Mouse (Mus musculus): Measurements from ENCODE around the gene Coq4. TPM values are rescaled to one million over a fixed set of nuclear protein-coding genes. Genes with fewer than 3 reads are reported as not detected.

Coq4 gene
- total and polyA plus RNA-seq, 2 experiments from 2014 or later: 16.3 to 23.5 TPM

GRCm38 (mm10) chr2:29831106-29831505 lies 43.8 kb downstream of the Coq4 start:
- Histone ChIP-seq H3K4me1 (ENCODE audit: control insufficient read depth, insufficient read depth) (peaks cover 14% of the 10 kb centered on the region), H3K9ac (replicated peaks; ENCODE audit: low read depth, low read length) (no peak overlapping the region), H3K4me3 (ENCODE audit: low read depth, low read length) (no peak overlapping the region), H3K4me2 (ENCODE audit: low read depth, low read length) (no peak overlapping the region), H3K27me3 (ENCODE audit: control insufficient read depth, insufficient read depth, low read length) (no peaks in the 10 kb centered on the region), H3K27ac (ENCODE audit: low read depth) (no peak overlapping the region), H3K9me3 (replicated peaks; ENCODE audit: control insufficient read depth, low read length) (no peaks in the 10 kb centered on the region), H3K36me3 (replicated peaks; ENCODE audit: control insufficient read depth, insufficient read depth, low read length) (peaks cover 30% of the 10 kb centered on the region)
- no peak for ATAC-seq (ENCODE audit: insufficient read depth, low read depth)
- 84% methylated on average over 4 of the region's 4 CpGs for WGBS
- no peak for DNase-seq (ENCODE audit: low spot score)
- TF ChIP-seq CTCF (IDR thresholded peaks at IDR 0.05; ENCODE audit: low read depth) (no peak), EP300 (IDR thresholded peaks at IDR 0.05; ENCODE audit: low read depth) (no peak)

- Histone ChIP-seq H3K27ac (ENCODE audit: low read depth) (no peak overlapping the region), H3K27me3 (ENCODE audit: control insufficient read depth, insufficient read depth, low read length) (no peaks in the 10 kb centered on the region), H3K4me3 (ENCODE audit: low read depth, low read length) (no peak overlapping the region), H3K9me3 (replicated peaks; ENCODE audit: control insufficient read depth, low read length) (no peaks in the 10 kb centered on the region), H3K36me3 (replicated peaks; ENCODE audit: control insufficient read depth, insufficient read depth, low read length) (peaks cover 39% of the 10 kb centered on the region), H3K4me2 (ENCODE audit: low read depth, low read length) (no peak overlapping the region), H3K4me1 (ENCODE audit: control insufficient read depth, insufficient read depth) (no peaks in the 10 kb centered on the region), H3K9ac (replicated peaks; ENCODE audit: low read depth, low read length) (no peak overlapping the region)
- TF ChIP-seq EP300 (IDR thresholded peaks at IDR 0.05; ENCODE audit: low read depth) (no peak), CTCF (IDR thresholded peaks at IDR 0.05; ENCODE audit: low read depth) (no peak)
- DNase-seq (ENCODE audit: low spot score) (no peak), ATAC-seq (ENCODE audit: insufficient read depth, low read depth) (no peak)
- 95% methylated on average over 5 of the region's 5 CpGs for WGBS
Observed at GRCm38 (mm10) chr2:29833796-29834195, 46.5 kb downstream of the Coq4 start.

- H3K36me3 ChIP-seq (replicated peaks; ENCODE audit: control insufficient read depth, insufficient read depth, low read length): peaks cover 49% of the 10 kb centered on the region
- no peaks in the 10 kb centered on the region for H3K27me3 ChIP-seq (ENCODE audit: control insufficient read depth, insufficient read depth, low read length)
- TF ChIP-seq EP300 (IDR thresholded peaks at IDR 0.05; ENCODE audit: low read depth) (no peak), CTCF (IDR thresholded peaks at IDR 0.05; ENCODE audit: low read depth) (no peak)
- H3K27ac ChIP-seq (ENCODE audit: low read depth): no peak overlapping the region
- H3K4me3 ChIP-seq (ENCODE audit: low read depth, low read length): no peak overlapping the region
- H3K4me2 ChIP-seq (ENCODE audit: low read depth, low read length): no peak overlapping the region
- H3K9ac ChIP-seq (replicated peaks; ENCODE audit: low read depth, low read length): no peak overlapping the region
- DNase-seq (ENCODE audit: low spot score) (no peak), ATAC-seq (ENCODE audit: insufficient read depth, low read depth) (no peak)
- H3K4me1 ChIP-seq (ENCODE audit: control insufficient read depth, insufficient read depth): no peaks in the 10 kb centered on the region
- WGBS: 71% methylated on average over 2 of the region's 2 CpGs
- no peaks in the 10 kb centered on the region for H3K9me3 ChIP-seq (replicated peaks; ENCODE audit: control insufficient read depth, low read length)
Observed at GRCm38 (mm10) chr2:29835391-29835899, 48.2 kb downstream of the Coq4 start.

- Histone ChIP-seq H3K9me3 (replicated peaks; ENCODE audit: control insufficient read depth, low read length) (no peaks in the 10 kb centered on the region), H3K36me3 (replicated peaks; ENCODE audit: control insufficient read depth, insufficient read depth, low read length) (peaks cover 61% of the 10 kb centered on the region), H3K27me3 (ENCODE audit: control insufficient read depth, insufficient read depth, low read length) (peaks cover 12% of the 10 kb centered on the region), H3K27ac (ENCODE audit: low read depth) (no peak overlapping the region), H3K9ac (replicated peaks; ENCODE audit: low read depth, low read length) (no peak overlapping the region), H3K4me3 (ENCODE audit: low read depth, low read length) (no peak overlapping the region), H3K4me2 (ENCODE audit: low read depth, low read length) (no peak overlapping the region), H3K4me1 (ENCODE audit: control insufficient read depth, insufficient read depth) (no peaks in the 10 kb centered on the region)
- DNase-seq (ENCODE audit: low spot score) (no peak), ATAC-seq (ENCODE audit: insufficient read depth, low read depth) (no peak)
- TF ChIP-seq EP300 (IDR thresholded peaks at IDR 0.05; ENCODE audit: low read depth): no peak
- TF ChIP-seq CTCF (IDR thresholded peaks at IDR 0.05; ENCODE audit: low read depth): no peak
- 40% methylated on average over 4 of the region's 4 CpGs for WGBS
Observed at GRCm38 (mm10) chr2:29839460-29839859, 52.2 kb downstream of the Coq4 start.

GRCm38 (mm10) chr2:29843231-29844105 lies 56.2 kb downstream of the Coq4 start:
- ATAC-seq (ENCODE audit: insufficient read depth, low read depth): no peak
- no peaks in the 10 kb centered on the region for H3K9me3 ChIP-seq (replicated peaks; ENCODE audit: control insufficient read depth, low read length)
- peaks cover 42% of the 10 kb centered on the region for H3K27me3 ChIP-seq (ENCODE audit: control insufficient read depth, insufficient read depth, low read length)
- H3K36me3 ChIP-seq (replicated peaks; ENCODE audit: control insufficient read depth, insufficient read depth, low read length): peaks cover 41% of the 10 kb centered on the region
- no peak overlapping the region for H3K4me2 ChIP-seq (ENCODE audit: low read depth, low read length)
- H3K27ac ChIP-seq (ENCODE audit: low read depth): no peak overlapping the region
- no peak for DNase-seq (ENCODE audit: low spot score)
- no peak for TF ChIP-seq EP300 (IDR thresholded peaks at IDR 0.05; ENCODE audit: low read depth)
- no peaks in the 10 kb centered on the region for H3K4me1 ChIP-seq (ENCODE audit: control insufficient read depth, insufficient read depth)
- H3K4me3 ChIP-seq (ENCODE audit: low read depth, low read length): no peak overlapping the region
- WGBS: 84% methylated on average over 9 of the region's 9 CpGs
- H3K9ac ChIP-seq (replicated peaks; ENCODE audit: low read depth, low read length): no peak overlapping the region

Measured in heart, postnatal 0 days (tissue).